Mouse (Mus musculus) left cerebral cortex, adult 9 months (tissue): ENCODE data around the gene Ubtd2.

Source experiments
- DNase-seq, 2 experiments: peaks; one replicate each; pipeline ENCODE4 v3.0.0; 2022; ENCODE audit warnings: low spot score in 2 of 2

The Ubtd2 gene

GRCm38 (mm10) chr11:32518770-32519169 is 63.6 kb downstream of the Ubtd2 start:
- DNase-seq: no peak

GRCm38 (mm10) chr11:32519354-32519753 is 64.2 kb downstream of the Ubtd2 start:
- no peak for DNase-seq

- DNase-seq: no peak
Measured at GRCm38 (mm10) chr11:32521246-32521645, 66.1 kb downstream of the Ubtd2 start.

GRCm38 (mm10) chr11:32524122-32524920 is 69.2 kb downstream of the Ubtd2 start:
- no peak for DNase-seq

- no peak for DNase-seq
Measured at GRCm38 (mm10) chr11:32527006-32527405, 71.8 kb downstream of the Ubtd2 start.

GRCm38 (mm10) chr11:32530151-32530550 is 75.0 kb downstream of the Ubtd2 start:
- no peak for DNase-seq

- no peak for DNase-seq
Measured at GRCm38 (mm10) chr11:32531871-32532764, 76.9 kb downstream of the Ubtd2 start, which contains the start of gene Efcab9. Efcab9 (minus strand) TSS chr11:32532081.

DNA sequence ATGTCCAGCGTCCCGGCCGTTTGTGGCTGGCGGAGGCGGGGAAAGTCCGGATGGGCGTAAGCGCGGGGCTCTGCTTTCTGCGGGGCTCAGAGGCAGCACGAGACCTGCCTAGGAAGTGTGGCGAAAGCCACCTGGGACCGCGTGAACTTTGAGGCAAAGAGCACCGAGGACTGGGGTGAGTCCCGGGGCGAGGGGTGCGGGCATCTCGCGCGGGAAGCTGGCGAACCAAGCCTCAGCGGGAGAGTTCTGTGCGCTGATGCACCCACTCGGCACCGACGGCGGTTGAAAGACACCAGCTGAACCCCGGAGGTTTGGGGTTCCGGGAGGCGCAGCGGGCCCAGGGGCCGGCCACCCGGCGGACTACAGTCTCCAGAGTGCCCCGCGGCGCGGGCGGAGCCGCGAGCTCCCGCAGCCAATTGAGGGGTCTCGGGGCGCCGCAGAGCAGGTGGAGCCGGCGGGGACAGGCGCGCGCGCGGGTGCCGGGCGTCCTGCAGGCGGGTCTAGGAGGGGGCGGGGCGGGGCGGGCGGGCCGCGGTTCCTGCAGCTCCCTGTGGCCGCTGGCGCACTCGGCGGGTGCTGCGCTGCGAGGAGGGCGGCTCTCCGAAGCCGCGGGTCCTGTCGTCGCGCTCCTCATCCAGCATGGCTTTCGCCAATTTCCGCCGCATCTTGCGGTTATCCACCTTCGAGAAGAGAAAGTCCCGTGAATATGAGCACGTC is 77.8 kb downstream of the Ubtd2 start, which contains the start of gene Stk10:
Gene Stk10 (plus strand): TSS at position 541 of the 717 bp plus-strand sequence.
- peak; percentile 74 to 87 for DNase-seq

- peak; percentile 46 to 57 for DNase-seq
Measured at GRCm38 (mm10) chr11:32533482-32534261, 78.5 kb downstream of the Ubtd2 start.

DNA sequence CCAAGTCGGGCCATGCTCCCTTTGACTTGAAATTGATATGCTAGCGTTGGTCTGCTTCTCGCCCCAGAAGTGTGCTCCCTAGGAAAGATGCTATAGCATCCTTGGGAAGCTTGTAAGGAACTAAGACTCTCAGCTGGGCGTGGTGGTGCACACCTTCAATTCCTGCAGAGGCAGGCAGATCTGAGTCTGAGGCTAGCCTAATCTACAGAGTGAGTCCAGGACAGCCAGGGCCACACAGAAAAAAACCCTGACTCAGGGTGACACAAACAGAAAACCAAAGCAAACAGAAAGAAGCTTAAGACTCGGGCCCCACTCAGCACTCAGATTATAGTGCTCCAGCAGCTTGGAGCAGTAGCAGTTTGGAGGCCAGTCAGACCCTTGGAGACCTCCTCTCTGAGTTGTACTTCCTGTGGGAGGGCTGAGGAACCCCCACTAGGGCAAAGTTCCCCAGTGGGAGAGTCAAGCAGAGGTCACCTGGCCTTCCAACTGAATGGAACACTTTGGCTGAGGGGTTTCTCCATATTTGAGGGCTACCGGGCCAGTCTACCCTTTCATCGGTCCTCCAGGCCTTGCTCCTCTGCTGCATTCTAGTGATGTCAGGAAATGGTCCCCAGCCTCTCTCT is 79.4 kb downstream of the Ubtd2 start:
- DNase-seq: no peak

- no peak for DNase-seq
Measured at GRCm38 (mm10) chr11:32535646-32536045, 80.5 kb downstream of the Ubtd2 start.

- DNase-seq: no peak
Measured at GRCm38 (mm10) chr11:32536954-32537353, 81.8 kb downstream of the Ubtd2 start.

- DNase-seq: no peak
Measured at GRCm38 (mm10) chr11:32538435-32538834, 83.3 kb downstream of the Ubtd2 start.

DNA sequence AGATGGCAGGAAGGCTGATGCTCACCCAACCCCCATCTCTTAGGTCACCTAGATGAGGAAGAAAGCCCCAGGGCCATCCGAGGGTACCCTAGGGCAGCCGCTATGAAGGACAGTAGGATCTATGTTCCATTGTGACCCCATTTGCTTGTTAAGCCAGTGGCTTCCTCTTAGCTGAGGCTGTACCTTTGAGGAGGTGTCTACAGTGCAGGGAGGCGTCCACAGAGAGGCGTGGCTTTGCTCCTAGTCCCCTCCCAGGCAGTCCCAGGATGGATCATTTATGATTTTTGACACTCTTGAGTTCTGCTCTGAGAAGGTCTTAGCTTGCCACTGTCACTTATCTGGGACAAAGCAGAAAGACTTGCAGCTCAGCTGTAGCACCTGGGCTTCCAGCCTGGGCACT is 83.7 kb downstream of the Ubtd2 start:
- DNase-seq: no peak

- DNase-seq: no peak
Measured at GRCm38 (mm10) chr11:32539717-32540116, 84.5 kb downstream of the Ubtd2 start.

DNA sequence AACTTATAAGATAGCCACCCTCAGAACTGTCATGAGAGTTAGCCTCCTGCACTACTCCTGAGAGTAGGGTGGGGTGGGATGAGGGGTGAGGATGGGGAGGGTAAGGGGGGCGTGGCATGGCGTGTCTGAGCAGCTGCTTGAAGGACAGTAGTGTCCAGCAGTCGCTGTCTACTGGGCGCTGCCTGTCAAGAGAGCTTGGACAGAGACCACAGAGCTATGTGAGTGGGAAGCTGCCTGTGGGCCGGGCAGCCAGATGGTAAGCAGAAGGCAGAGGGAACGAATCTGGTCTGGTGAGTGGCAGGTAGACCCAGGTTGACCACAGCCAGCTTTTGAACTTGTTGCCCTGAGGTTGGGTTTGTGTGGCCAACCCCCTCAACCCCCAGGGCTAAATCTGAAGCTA is 85.3 kb downstream of the Ubtd2 start:
- no peak for DNase-seq

DNA sequence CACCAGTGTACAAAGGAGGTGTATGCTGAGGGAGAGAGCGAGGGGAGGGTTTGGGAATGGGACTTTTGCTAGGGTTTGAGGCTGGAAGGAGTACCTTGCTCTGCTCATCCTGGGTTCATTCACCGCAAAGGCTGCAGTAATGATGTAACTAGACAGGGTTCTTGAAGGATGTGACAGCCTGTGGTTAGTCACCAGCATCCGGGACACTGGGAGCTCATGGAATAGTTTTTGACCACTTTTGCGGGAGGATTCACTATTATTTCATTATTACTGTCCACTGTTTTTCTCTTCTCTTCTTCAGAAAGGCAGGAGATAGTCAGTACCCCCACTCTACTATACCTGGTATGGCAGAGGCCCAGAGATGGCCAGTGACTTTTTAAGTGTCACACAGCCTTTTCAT is 87.0 kb downstream of the Ubtd2 start:
- DNase-seq: no peak

DNA sequence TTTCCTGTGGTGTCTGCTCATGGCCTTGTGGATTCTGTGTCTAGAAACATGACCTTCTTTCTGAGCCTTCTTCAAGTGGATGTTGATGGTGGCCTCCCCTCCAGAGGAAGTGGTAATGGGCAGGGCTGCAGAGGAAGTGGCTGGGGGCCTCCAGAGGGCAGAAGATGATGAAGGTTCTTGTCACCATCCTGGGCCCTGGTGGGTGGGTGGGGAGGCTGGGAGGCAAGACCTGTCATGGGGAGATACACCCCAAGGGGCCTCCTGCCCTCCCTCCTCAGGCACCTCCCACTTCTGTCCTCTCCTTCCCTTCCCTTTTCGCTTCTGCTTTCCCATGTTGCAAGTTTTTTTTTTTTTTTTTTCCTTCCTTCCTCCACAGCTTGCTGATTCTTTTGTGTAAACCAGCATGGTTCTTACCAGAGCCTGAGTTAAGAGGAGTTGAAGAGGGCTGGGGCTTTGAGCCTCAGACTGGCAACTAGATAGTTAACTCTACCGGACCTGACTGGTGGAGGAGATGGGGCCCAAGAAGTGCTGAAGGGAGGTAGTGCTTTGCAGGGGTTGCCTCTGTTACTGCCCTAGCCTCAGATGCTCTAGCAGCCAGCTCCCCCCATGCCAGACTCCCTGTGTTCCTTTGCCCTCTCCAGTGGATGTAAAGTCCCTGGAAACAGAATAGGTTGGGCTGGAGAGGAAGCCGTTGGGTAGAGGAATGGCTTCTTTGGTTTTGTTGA is 87.7 kb downstream of the Ubtd2 start:
- no peak for DNase-seq

DNA sequence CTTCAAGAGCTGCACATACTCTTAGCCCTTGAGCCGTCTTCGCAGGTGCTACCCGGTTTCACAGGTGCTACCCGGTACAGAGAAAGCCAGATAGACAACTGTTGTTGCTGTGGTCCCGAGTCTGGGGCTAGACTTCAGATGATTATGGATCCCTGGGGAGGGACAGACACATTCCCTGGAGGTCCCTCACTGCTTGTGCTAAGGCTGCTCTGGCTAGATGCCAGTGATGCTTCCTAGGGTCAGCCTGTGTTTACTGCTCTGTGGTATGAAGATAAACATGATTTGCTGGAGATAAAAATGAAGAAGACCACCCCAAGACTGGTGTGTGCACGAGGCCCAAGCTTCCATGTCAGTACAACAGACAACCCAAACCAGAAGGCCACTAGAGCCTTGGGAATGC is 88.9 kb downstream of the Ubtd2 start:
- no peak for DNase-seq

- no peak for DNase-seq
Measured at GRCm38 (mm10) chr11:32544497-32544896, 89.3 kb downstream of the Ubtd2 start.
